ENCODE assay signal across 8 mouse cellular contexts in genomic region chr15:78428391-78429138, GRCm38 (mm10). TPM values are rescaled to one million over a fixed set of nuclear protein-coding genes. Genes with fewer than 3 reads are reported as not detected.
DNase-seq lines count a peak whose midpoint lies in the region; ATAC-seq lines count a peak whose summit lies in the region.

Gene Kctd17, plus strand, starts transcription at chr15:78428564.

- H3K4me2 ChIP-seq in hindbrain, embryonic 12.5 days (replicated peaks) = peak within 1 kb of the TSS; percentile 80
- H3K4me2 ChIP-seq in lung, embryonic 16.5 days (ENCODE audit: low read depth, low read length) = peak within 1 kb of the TSS; percentile 65

- peaks cover 3% of the 10 kb centered on the region; the same call in 1 of the 2 replicates for H3K27me3 ChIP-seq in hindbrain, embryonic 12.5 days
- H3K27me3 ChIP-seq in lung, embryonic 16.5 days (ENCODE audit: control insufficient read depth, insufficient read depth, low read depth, low read length) = no peaks in the 10 kb centered on the region; the same call in 1 of the 2 replicates

- peak within 1 kb of the TSS; percentile 76 for H3K27ac ChIP-seq in hindbrain, embryonic 12.5 days
- H3K27ac ChIP-seq in lung, embryonic 16.5 days (ENCODE audit: low read length) = peak within 1 kb of the TSS; percentile 60

- peak; percentile 85 for DNase-seq in ZHBTc4 (ENCODE audit: low read depth, low spot score)
- DNase-seq in cerebellum, adult 9-11 months = peak; percentile 85
- peak; percentile 80 to 83 for DNase-seq in frontal cortex, postnatal 36 days (ENCODE audit: low spot score in 2 of 2)
- peak; percentile 71 to 76 for DNase-seq in layer of hippocampus, postnatal 14 days (ENCODE audit: low spot score in 2 of 2)
- DNase-seq in ovary, postnatal 14 days (ENCODE audit: low spot score) = peak; percentile 55
- peak; percentile 82 for DNase-seq in yolk sac, embryonic 10.5 days (ENCODE audit: low spot score)

- peak within 1 kb of the TSS; percentile 82 for H3K9ac ChIP-seq in hindbrain, embryonic 12.5 days
- peak within 1 kb of the TSS; percentile 79 for H3K9ac ChIP-seq in lung, embryonic 16.5 days (ENCODE audit: low read length)

- H3K4me1 ChIP-seq in hindbrain, embryonic 12.5 days = peaks cover 24% of the 10 kb centered on the region
- peaks cover 7% of the 10 kb centered on the region for H3K4me1 ChIP-seq in lung, embryonic 16.5 days (replicated peaks; ENCODE audit: control insufficient read depth, insufficient read depth, low read length)

- no peaks in the 10 kb centered on the region for H3K9me3 ChIP-seq in hindbrain, embryonic 12.5 days (replicated peaks)
- no peaks in the 10 kb centered on the region for H3K9me3 ChIP-seq in lung, embryonic 16.5 days (ENCODE audit: control insufficient read depth, low read length)

- peak within 1 kb of the TSS; percentile 56 for H3K4me3 ChIP-seq in hindbrain, embryonic 12.5 days
- H3K4me3 ChIP-seq in lung, embryonic 16.5 days (ENCODE audit: low read length) = peak within 1 kb of the TSS; percentile 68

- WGBS in hindbrain, embryonic 12.5 days = 1% methylated on average over 52 of the region's 52 CpGs
- under 1% methylated on average over 48 of the region's 52 CpGs for WGBS in lung, embryonic 16.5 days

- H3K36me3 ChIP-seq in hindbrain, embryonic 12.5 days = peaks cover 28% of the 10 kb centered on the region
- no peaks in the 10 kb centered on the region; the same call in 1 of the 2 replicates for H3K36me3 ChIP-seq in lung, embryonic 16.5 days (ENCODE audit: control insufficient read depth, insufficient read depth, low read length)

- ATAC-seq in hindbrain, embryonic 12.5 days (ENCODE audit: low FRiP score) = peak; percentile 91
- peak; percentile 89 for ATAC-seq in lung, embryonic 16.5 days (ENCODE audit: low read depth)

RNA-seq across cellular contexts. Expression of gene Kctd17, which starts in this region (rescaled TPM):
- 79.8 and 85.2 TPM in 2 replicates for polyA plus RNA-seq in hindbrain, embryonic 12.5 days (2016; fragmentation: Nextera tagmentation; extraction: Ambion mirVana)
- 100 to 1,000 TPM; 254 to 262 TPM for total RNA-seq in layer of hippocampus, postnatal 14 days (2021)
- 32.1 and 37.0 TPM in 2 replicates for polyA plus RNA-seq in lung, embryonic 16.5 days (2015; fragmentation: Nextera tagmentation; extraction: Ambion mirVana)

Comparison
In these comparisons a context has a peak if more than half of its experiments do, and no peak if none do; other contexts are left out.
1. Peak in every context shown above with its lines: DNase-seq, ATAC-seq, H3K4me3 ChIP-seq and H3K27ac ChIP-seq.